Mouse (Mus musculus) bone marrow, adult 2 months (tissue): Measurements from ENCODE around the gene Bicd2. TPM values are rescaled to one million over a fixed set of nuclear protein-coding genes. Genes with fewer than 3 reads are reported as not detected.
A peak's percentile ranks its signal among the peaks of the same experiment; 100 is the strongest.

Experiments used
- H3K27ac ChIP-seq: fragments of 200-500 bp; 2 replicates; pipeline ENCODE4 v1.5.1; 2012; ENCODE audit warnings: low read depth, mild to moderate bottlenecking, control low read depth, inconsistent platforms, low read length; ENCODE audit not compliant: control insufficient read depth, poor library complexity, insufficient read depth
- H3K4me1 ChIP-seq: fragments of 200-500 bp; 2 replicates; pipeline ENCODE4 v1.6.1; 2011; ENCODE audit warnings: low read length; ENCODE audit not compliant: control insufficient read depth, insufficient read depth
- H3K4me3 ChIP-seq: fragments of 200-500 bp; replicated peaks from 2 replicates; pipeline ENCODE3; 2011; ENCODE audit warnings: mild to moderate bottlenecking, low read depth, low read length, control low read depth; ENCODE audit not compliant: control insufficient read depth
- CTCF ChIP-seq: fragments of 200-500 bp; IDR thresholded peaks from 2 replicates; pipeline ENCODE4 v1.5.1; 2011; ENCODE audit warnings: low read length, control low read depth; ENCODE audit not compliant: control insufficient read depth, insufficient read depth
- POLR2A ChIP-seq: fragments of 200-500 bp; IDR thresholded peaks from 2 replicates; pipeline ENCODE4 v1.6.1; 2011; ENCODE audit warnings: low read depth, mild to moderate bottlenecking, control low read depth, low read length, borderline replicate concordance; ENCODE audit not compliant: control insufficient read depth
- WGBS: fragments of 180-500 bp; shearing (Covaris S2); methylation state at CpG from one replicate; pipeline ENCODE4 v1.1.7; 2018; 5-methylcytosine and 5-hydroxymethylcytosine counted together
- polyA plus RNA-seq: library from polyadenylated mRNA; stranded (reverse); fragments of >200 nt; gene quantifications from 2 replicates; pipeline ENCODE4 v1.2.4, GENCODE M21; 2011; ENCODE audit warnings: low replicate concordance; ENCODE audit not compliant: missing spikeins, insufficient read depth, insufficient read length

Bicd2 gene
- polyA plus RNA-seq, 1 experiment: 23.2 TPM

- TF ChIP-seq CTCF: no peak
- TF ChIP-seq POLR2A: no peak
- no peak overlapping the region for H3K4me3 ChIP-seq
- H3K27ac ChIP-seq: no peak overlapping the region
- H3K4me1 ChIP-seq: no peaks in the 10 kb centered on the region
- WGBS: 95% methylated on average over 2 of the region's 2 CpGs
These were observed 50.0 kb downstream of the Bicd2 start for GRCm38 (mm10) chr13:49391374-49391773.

GRCm38 (mm10) chr13:49393579-49393978 lies 52.2 kb downstream of the Bicd2 start:
- H3K4me1 ChIP-seq: no peaks in the 10 kb centered on the region
- 60% methylated on average over 1 of the region's 1 CpGs for whole genome bisulfite sequencing

GRCm38 (mm10) chr13:49394886-49395447 lies 53.6 kb downstream of the Bicd2 start:
- H3K4me1 ChIP-seq: no peaks in the 10 kb centered on the region
- H3K4me3 ChIP-seq: no peak overlapping the region
- no peak overlapping the region for H3K27ac ChIP-seq
- no peak for TF ChIP-seq CTCF
- no peak for TF ChIP-seq POLR2A
- 83% methylated on average over 3 of the region's 3 CpGs for WGBS

More at GRCm38 (mm10) chr13:49393579-49393978, 52.2 kb downstream of the Bicd2 start:
- no peak overlapping the region for H3K4me3 ChIP-seq
- TF ChIP-seq CTCF: no peak
- H3K27ac ChIP-seq: no peak overlapping the region

DNA sequence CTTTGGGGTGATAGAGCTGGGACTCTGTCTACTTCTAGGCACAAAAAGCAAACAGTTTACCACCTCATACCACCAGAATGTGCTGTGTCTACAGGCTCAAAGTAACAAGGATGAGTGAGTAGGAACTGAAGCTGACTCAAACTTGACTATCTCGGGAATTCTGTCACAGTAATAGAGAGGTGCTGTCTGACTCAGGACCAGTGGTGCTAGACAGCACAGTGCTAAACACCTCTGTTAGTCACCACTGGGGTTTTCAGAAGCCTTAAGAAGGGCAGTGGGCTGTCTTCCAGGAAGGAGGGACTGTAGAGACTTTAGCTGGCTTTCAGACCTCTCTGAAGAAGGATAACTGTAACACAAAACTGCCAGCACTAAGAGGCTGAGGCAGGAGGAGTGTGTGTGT lies 55.4 kb downstream of the Bicd2 start:
- no peak overlapping the region for H3K27ac ChIP-seq
- H3K4me3 ChIP-seq: no peak overlapping the region
- TF ChIP-seq CTCF: no peak
- 72% methylated on average over 1 of the region's 1 CpGs for WGBS
- H3K4me1 ChIP-seq: no peaks in the 10 kb centered on the region

DNA sequence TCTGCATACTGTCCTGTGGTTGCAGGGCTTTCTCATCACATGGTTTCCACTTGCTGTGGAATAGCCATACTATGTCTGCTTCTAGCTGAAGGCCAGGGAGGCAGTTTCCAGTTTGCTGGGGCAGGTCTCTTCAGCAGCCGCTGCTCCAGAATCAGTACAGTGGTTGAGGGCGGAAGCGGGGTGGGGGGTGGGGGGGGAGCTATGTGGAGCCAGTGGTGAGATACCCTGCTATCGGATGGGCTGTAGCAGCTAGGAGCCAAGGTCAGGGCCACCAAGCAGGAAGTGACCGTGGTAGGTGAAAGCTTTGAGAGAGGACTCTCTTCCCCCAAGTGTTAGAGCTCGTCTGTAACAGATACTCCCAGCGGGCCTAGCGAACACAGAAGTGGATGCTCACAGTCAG lies 56.8 kb downstream of the Bicd2 start:
- Histone ChIP-seq H3K4me3 (no peak overlapping the region), H3K27ac (no peak overlapping the region), H3K4me1 (no peaks in the 10 kb centered on the region)
- TF ChIP-seq CTCF (no peak), POLR2A (no peak)
- WGBS: 57% methylated on average over 8 of the region's 8 CpGs

- WGBS: 14% methylated on average over 6 of the region's 6 CpGs
- H3K27ac ChIP-seq: no peak overlapping the region
- TF ChIP-seq CTCF (peak; percentile 54), POLR2A (no peak)
- H3K4me3 ChIP-seq: no peak overlapping the region
- H3K4me1 ChIP-seq: no peaks in the 10 kb centered on the region
These were observed 58.8 kb downstream of the Bicd2 start for GRCm38 (mm10) chr13:49400139-49400538.

DNA sequence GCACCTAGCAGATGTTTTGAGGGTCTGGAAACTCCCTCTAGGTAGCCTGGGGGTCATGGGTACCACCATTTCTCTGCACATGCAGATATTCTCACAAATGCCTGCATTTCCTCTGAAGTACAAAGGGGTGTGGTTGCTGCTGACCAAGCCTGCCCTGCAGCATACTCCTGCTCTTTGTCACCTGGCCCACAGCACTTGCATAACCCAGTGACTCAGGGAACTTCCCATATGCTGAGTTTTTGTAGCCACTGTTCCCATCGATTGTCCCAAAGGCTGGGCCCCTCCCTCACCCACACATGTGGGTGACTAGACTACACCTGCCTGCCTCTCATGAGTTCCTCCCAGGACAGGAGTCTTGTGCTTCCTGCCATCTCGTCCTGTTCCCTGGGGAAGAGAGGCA lies 61.2 kb downstream of the Bicd2 start:
- no peak overlapping the region for H3K27ac ChIP-seq
- H3K4me3 ChIP-seq: no peak overlapping the region
- no peaks in the 10 kb centered on the region for H3K4me1 ChIP-seq
- TF ChIP-seq POLR2A: no peak
- no peak for TF ChIP-seq CTCF
- WGBS: 25% methylated on average over 2 of the region's 2 CpGs

DNA sequence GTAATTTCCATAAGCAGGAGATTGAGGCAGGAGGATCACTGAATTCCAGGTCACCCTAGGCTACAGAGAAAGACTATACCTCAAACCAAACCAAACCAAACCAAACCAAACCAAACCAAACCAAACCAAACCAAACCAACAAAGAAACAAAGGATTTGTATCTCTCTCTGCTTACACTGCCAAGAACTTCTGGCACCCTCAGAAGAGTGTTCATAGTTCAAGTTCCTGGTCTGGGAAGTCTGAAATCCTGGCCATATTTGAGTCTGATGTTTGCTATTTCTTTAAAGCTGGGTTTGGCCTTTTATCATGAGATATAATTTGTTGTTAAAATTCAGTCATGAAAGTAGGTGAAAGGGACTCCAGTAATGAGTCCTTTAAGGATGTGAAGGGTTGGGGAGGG lies 66.4 kb downstream of the Bicd2 start:
- Histone ChIP-seq H3K4me3 (no peak overlapping the region), H3K27ac (no peak overlapping the region), H3K4me1 (no peaks in the 10 kb centered on the region)
- TF ChIP-seq CTCF (no peak), POLR2A (no peak)

GRCm38 (mm10) chr13:49420754-49421605 lies 79.6 kb downstream of the Bicd2 start, which contains the start of gene Ippk:
Gene Ippk, plus strand, starts transcription at chr13:49421249.
- H3K27ac ChIP-seq: peak within 1 kb of the TSS; percentile 82
- WGBS: under 1% methylated on average over 69 of the region's 69 CpGs
- H3K4me3 ChIP-seq: peak within 1 kb of the TSS; percentile 89
- TF ChIP-seq POLR2A (peak; percentile 79; the same call in 1 of the 2 replicates), CTCF (no peak)
- H3K4me1 ChIP-seq: peaks cover 1% of the 10 kb centered on the region
